Mouse (Mus musculus): ENCODE results near the gene Zc3h12c.

DNA sequence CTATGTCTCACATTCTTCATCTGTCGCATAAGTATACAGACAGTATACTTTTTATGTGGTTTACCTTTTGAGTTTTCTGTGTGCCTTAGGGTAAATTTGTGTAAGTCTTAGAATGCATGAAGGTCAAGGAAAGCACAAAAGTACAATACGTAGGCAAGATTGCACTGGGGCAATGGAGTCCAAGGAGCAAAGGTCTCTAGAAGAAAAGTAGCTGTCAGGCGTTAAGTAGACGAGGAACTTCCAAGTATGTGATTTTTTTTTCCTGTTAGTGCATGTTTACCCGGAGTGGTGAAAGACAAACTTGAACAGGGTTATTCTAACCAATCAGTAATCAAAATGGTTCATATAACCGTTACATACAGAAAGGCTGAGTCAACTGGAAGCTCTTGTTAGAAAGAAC, 12.5 kb upstream of the Zc3h12c start:
- TF ChIP-seq CTCF (conservative IDR thresholded peaks at IDR 0.05; ENCODE audit: low read length): no peak
- TF ChIP-seq POU5F1 (IDR thresholded peaks at IDR 0.05; ENCODE audit: borderline replicate concordance, low read length): no peak

Data from E14TG2a.4 (cell line).